Mouse (Mus musculus): ENCODE measurements around the gene Qrich1.

The Qrich1 gene

DNA sequence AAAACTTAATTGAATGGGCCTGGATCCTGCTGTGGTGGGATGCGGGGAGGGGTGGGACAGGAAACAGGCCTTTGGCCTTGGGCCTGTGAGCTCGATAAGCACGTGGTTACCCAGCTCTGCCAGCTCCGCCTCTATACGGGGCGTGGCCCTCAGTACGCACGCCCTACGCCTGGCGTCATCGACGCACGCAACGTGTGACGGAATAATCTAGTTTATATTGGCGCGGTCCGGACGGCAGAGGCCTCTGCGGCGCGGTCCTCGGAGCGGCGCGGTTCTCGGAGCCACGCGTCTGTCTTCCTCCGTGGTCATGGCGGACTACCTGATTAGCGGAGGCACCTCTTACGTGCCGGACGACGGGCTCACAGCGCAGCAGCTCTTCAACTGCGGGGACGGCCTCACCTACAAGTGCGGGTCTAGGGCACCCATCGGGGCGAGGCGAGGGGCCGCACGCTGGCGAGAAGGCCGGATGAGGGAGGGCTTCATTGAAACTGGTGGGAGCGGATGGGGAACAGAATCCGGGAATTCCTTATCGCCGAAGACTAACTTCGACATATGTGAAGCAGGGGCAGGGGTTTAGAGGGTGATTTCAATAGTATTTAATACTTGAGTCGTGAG is 43.7 kb downstream of the Qrich1 start, which contains the start of gene Impdh2:
Gene Impdh2, plus strand, starts transcription at position 60 of the 615 bp plus-strand sequence.
- in situ Hi-C loops (cut with MboI, MseI), result no loop called here

DNA sequence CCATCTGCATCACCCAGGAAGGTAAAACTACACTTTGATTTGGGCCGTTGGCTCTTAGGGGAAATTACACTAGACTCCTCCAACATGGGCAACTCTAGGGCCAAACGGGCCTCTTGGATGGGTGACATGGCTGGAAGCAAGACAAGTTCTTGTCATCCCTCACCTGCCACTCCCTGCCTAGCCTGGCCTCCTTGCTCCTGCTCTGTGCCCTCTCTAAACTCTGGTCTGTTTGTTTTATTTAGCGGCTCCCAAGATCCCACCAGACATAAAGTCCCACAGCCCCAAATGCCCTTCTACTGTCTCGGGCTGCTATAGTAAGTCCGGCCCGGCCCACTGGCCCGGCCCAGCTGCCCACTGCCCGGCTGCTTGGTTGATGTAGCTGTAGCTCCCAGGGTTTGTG is 47.1 kb downstream of the Qrich1 start:
- in situ Hi-C loops (cut with MboI, MseI), result no loop called here

DNA sequence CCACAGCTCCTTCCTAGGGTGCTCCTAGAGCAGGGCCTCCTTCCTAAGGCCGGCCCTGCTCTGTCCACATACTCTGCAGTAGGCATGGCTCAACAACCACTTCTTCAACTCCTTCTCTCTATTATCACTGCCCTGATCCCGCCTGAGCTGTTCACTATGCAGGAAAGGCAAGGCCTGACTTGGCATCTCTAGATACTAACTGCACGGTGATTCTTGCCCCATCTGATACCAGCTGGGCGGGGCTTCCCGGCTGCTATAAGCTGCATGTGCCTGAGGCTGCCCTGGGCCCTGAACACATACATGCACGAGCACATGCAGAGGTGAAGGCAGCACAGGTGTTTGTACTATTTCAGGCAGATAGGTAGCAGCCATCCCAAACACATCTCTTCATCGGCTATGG is 47.5 kb downstream of the Qrich1 start:
- in situ Hi-C loops (cut with MboI, MseI), result no loop called here

DNA sequence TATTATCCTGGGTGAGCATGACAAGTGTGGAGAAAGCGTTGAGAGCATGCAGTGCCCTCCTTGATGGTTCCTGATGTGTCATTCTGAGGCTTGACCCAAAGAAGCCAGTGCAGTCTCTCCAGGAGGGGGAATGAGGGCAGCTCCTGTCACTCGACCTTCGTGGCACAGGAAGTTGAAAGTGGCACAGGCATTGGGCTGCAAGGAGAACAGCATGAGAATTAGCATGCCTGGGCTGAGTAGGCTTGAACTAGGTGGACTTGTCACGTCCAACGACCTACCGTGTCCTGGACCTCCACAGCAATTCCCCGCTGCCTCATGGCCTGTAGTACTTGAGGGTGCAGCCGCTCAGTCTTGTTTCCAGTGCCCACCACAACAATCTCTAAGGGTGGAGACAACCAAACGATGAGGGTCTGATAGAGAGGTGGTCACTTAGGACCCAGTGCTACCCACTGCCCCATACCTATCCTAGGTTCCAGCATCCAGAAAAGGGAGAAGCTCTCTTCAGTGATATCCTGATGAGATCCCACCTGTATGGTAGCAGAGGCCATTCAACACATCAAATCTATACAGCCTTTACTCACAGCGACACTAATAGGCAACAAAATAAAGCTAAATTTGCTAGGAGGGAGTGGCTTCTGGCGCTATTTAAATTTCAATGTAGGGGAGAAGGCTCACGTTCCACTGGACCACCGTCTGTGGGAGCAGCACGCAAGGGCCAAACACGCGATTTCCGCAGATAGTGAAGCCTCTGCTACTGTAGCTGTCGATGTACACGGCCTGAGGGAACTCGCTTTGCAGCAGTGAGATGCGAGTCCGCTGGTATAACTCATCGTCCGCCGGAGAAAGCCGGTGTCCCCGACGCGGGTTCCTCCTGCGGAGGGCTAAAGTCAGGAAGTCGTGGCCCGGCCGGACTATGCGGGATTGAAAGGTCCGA is 49.5 kb downstream of the Qrich1 start:
- in situ Hi-C loops (cut with MboI, MseI), result no loop called here

DNA sequence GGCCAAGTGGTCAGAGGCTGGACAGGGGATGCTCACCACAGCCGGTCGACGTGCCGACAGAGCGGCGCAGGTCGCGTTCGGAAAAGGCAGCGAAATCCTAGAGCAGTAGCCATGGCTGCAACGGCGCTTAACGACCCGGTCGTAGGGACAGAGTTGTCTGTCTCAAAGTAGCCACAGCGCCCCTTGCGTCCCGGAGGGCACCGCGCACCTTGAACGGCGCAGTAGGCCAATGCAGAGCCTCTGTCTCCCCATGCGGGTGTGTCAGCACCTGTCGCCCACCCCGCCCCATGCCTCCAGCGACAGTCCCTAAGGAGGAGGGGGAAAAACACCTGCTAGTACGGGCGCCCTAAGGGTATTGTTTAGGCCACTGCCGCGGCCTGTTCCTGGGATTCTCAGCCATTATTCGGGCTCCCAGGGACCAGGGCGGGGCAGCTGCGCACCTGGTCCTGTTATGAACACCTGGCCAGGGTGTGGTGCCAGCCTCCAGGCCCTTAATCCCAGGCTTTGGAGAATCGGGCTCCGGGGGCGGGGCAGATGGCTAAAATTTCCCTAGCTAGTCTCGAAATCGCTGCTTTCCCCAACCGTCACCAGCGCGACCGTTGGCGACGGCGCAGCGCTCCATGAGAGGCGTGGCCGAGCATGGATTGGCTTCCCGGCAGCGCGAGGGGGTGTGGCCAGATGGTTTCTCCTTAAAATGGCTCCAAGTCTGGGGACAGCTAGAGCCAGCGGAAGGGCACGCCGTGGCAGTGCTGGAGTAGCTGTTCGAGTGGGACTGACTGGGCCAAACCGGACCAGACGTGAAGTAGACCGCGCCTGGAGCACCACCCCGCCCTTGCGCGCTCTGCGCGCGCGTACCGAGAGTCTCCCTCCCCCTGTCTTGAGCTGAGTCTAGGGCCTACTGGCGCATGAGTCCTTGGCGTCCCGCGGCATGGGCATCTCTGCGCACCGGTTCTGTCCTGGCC is 50.5 kb downstream of the Qrich1 start, which contains the start of gene Ndufaf3:
Gene Ndufaf3, minus strand, starts transcription at position 620 of the 962 bp plus-strand sequence.
- in situ Hi-C loops (cut with MboI, MseI), result no loop called here

DNA sequence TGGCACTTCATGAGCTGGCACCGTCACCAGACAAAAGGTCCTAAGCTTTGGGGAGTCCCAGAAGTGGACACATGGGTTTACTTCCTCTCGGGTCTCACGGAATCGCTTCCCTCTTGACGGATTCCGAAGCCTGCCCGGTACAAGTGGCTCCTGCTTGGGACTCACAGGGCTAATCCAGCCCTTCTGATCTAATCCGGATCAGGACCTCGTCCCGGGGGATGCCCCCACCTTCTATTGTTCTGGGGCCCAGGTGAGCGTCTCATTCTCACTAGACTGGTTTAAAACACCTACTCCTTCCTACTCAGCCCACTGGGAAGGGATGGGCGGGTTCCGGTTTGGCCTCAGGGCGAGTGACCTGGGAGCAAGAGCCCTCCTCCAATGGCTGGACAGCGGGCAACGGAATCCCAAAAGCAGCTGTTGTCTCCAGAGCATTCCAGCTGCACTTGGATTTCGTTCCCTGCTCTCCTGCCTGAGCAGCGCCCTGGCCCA is 51.4 kb downstream of the Qrich1 start:
- in situ Hi-C loops (cut with MboI, MseI), result no loop called here

DNA sequence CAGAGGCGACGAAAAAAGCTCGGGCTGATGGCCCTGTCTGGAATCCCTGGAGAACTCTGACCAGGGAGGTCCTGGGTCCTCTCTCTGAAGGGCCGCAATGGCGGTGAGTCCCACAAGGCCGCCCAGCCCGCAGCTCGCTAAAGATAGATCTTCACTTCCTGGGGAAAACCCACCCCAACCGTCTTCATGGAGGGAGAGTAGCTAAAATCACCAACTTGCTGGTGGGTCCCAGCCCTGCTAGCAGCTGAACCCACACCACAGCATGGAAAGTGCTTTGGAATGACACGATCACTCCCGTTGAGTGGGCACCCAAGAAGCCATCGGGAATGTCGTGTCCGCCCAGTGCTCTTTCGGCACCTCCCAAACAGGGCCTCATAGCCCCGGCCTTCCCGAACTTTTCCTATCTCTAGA is 51.9 kb downstream of the Qrich1 start:
- in situ Hi-C loops (cut with MboI, MseI), result no loop called here

DNA sequence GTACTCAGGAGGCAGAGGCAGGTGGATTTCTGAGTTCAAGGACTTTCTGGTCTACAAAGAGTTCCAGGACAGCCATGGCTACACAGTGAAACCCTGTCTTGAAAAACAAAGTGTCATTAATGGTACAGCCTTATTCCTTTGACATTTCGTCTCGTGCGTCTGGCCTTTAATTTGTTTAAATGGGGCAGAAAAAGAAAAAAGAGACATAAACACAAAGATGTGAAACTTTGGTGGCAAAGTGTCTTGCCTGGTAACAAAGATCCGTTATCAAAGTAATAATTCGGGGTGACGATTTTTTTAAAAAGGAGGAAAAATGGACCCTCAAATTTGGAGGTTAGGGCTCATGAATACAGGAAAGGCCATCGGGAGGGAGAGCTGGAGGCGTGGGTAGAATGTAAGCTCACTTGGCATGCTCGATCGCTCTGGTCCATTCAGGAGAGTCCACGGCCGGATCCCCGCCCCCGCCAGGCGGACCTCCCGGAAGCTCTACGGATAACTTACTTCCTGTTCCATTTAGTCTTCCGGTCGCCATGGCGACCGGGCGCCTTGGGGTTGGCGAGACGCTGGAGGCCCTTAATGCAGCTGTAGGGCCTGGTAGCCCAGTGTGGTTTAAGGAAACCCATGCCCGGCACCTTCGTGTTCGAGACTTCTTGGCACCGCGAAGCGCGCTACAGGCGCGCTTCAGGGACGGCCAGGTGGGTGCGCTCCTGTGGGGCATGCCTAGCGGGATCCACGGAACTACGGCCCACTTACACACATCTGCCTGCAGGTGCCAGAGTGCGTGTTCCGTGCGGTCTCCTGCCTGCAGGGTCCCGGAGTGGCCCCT is 53.0 kb downstream of the Qrich1 start, which contains the start of gene Dalrd3:
Gene Dalrd3, plus strand, starts transcription at position 506 of the 826 bp plus-strand sequence.
- in situ Hi-C loops (cut with MboI, MseI), result no loop called here

DNA sequence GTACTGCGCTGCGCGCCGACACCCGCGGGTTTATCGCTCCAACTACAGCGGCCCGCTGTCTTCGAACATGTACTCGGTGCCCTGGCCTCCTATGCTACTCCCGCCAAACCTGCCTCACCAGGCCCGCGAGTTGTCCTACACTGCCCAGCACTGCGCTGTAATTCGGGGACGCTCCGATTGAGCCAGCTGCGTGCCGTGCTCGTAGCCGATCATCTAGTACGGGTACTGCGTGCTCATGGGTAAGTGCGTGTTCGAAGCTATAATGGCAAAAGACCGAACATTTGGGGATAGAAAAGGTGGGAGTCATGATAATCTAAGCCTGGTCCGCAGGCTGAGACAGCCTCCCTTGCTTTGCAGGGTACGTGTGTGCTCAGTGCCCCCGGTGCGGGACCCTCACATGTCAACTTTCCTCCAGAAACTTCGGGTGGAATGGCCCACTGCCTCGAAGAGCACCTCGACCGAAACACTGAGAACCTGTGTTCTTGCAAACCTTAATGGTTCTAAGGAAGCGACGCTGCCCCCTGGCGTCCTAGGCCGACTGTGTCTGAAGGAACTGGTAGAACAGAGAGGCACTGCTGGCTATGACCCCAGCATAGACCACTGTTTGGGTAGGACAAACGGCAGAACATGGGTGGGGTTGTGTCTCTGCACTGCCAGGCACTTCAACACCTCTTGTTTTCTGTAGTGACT is 53.7 kb downstream of the Qrich1 start:
- in situ Hi-C loops (cut with MboI, MseI), result no loop called here

DNA sequence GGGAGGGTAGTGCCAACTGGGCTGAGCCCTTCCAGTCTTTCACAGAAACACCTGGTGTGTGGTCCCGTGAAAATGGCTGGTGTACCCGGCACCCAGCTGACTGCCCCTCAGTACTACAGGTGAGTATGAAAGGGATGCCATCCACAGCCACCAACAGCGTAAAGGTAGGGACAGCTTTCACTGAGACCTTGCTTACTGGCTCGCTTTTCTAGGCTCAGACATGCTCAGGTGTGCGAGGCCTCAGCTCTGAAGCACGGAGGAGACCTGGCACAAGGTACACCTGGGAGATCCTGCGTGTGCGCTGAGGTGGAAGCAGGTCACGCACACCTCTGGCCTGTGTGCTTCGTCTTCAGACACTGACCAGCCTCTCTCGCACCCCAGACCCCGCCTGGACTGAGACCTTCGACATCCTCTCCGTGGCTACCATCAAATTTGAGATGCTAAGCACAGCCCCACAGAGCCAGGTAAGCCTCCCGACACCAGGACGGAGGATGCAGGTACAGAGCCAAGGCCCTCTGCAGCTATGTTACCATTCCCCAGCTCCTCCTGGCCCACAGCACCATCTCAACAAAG is 54.9 kb downstream of the Qrich1 start:
- in situ Hi-C loops (cut with MboI, MseI), result no loop called here

DNA sequence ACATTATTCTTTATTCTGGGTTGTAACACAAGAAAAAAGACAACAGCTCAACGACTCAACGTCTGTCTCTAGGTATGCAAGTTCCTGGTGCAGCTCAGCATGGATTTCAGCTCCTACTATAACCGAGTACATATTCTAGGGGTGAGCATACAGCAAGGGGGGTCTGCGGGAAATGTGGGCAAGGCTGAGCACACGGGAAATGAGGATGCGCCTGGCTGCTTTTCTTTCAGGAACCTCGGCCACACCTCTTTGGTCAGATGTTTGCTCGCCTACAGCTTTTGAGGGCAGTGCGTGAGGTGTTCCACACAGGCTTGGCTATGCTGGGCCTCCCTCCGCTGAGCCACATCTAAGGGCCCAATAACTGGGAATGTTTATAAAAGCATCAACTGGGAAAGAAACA is 55.7 kb downstream of the Qrich1 start:
- in situ Hi-C loops (cut with MboI, MseI), result no loop called here

DNA sequence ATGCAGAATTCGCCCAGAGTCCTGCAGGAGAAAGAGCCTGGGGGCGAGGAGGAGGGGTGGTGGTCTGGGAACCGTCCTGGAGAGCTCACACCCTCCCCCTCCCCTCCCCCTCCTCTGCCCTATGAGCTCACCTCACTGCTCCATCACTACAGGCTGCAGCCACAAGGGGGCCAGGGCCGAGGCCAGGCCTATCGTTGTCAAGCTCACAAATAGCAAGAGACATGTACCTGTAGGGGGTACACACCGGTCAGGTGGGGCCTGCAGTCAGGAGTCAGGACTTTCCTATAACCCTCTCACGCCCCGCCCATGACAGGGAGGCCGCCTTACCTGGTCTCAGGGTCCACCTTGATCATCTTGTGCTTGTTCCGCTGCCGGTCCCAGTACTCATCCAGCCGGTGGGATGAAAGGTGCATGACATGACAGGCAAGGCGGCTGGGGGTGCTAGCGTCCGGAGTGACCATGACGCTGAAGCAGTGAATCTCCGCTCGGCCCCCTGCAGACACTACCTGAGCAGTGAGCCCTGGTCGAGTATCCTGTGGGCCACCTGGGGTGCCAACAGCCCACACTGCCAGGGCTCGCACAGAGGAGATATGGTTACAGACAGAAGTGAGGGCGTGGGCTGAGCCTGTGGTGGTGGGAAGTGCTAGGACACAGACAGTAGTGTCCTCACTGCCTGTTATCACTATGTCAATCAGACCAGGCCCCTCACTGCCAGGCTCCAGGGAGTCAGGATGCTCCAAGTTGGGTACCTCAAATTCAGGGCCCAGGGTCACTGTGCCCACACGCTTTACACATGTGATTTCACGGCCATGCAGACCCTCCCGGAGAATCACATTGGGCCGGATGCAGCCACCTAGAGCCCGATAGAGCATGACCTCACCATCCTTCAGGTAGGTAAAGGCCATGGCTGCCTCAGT is 57.4 kb downstream of the Qrich1 start:
- in situ Hi-C loops (cut with MboI, MseI), result no loop called here

DNA sequence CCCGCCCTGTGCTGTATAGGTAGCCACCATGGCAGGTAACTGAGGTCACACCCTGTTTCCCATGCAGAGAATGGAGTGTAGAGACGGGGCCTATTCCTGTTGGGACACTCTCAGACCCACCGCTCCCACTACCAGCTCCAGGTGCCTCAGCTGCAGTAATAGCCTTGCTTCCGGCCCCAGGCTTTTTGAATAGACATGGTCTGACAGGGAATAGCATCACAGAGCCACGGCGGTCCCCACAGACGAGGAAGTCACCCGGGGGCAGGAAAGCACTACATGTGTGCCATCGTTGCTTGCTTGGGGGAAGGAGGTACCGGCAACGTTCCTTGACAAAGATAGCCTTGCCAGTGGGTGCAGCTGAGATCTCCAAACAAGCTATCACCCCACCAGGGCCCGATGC is 58.3 kb downstream of the Qrich1 start:
- in situ Hi-C loops (cut with MboI, MseI), result loop anchor here (5.0 kb wide), 1 partner anchor 482 kb away; the partner anchor contains the start of gene Trex1

DNA sequence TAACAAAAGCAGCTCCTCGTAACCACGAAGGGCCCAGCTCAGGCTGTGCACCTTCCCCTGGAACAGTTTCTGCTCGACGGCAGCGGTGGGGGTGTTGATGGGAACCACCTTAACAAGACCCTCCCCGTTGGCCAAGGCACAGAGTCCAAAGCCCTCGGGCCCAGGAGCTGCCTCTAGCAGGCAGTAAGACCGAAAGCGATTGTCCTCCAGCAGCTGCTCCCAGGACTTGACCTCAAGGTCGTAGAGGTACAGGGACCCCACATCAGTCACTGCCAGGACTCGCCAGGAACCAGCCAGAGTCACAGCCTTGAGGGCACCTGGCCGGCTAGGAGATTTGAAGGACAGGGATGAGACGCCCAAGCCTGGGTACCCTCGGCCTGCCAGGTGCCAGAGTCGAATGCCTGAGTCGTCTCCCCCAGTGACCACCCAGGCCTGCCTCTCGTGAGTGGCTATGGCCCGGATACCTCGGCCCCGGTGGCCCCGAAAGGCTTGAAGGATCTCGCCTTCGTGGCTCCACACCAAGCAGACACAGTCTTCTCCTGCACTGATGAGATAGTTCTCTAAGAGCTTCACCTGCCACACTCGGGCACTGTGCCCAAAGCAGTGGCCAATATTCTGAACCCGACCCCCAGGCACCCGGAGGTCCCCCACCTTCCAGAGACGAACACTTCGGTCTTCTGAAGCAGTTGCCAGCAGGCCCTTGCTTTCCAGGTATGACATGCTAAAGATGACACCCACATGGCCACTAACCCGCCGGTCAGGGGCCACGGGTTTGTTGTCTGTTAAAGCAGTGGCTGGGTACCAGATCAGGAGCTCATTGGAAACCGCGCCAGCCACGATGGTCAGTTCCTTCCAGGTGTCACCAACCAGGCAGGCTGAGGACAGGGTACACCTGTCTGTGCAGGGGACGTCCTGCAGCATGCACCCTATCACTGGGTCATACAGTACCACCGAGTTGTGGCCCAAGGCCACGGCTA is 59.0 kb downstream of the Qrich1 start:
- in situ Hi-C loops (cut with MboI, MseI), result loop anchor here (5.0 kb wide), 1 partner anchor 482 kb away; the partner anchor contains the start of gene Trex1

DNA sequence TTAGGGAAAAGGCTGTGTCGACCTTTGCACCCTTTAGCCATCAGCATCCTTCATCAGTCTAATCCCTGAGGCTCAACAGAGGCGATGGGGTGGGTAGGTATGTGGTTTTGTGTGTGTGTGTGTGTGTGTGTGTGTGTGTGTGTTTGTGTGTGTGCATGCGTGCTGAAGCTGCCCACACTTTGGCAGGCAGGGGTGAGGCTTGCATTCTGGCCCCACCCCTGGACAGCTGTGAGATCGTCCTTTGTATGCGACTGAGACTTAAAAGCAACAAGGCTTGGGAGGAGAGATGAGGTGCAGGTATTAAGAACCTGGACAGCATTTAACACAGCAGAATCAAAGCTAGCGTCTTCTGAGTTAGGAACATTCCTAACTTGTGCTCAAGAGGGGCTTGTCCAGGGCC is 60.4 kb downstream of the Qrich1 start:
- in situ Hi-C loops (cut with MboI, MseI), result loop anchor here (5.0 kb wide), 1 partner anchor 480 kb away; the partner anchor contains the start of gene Trex1

DNA sequence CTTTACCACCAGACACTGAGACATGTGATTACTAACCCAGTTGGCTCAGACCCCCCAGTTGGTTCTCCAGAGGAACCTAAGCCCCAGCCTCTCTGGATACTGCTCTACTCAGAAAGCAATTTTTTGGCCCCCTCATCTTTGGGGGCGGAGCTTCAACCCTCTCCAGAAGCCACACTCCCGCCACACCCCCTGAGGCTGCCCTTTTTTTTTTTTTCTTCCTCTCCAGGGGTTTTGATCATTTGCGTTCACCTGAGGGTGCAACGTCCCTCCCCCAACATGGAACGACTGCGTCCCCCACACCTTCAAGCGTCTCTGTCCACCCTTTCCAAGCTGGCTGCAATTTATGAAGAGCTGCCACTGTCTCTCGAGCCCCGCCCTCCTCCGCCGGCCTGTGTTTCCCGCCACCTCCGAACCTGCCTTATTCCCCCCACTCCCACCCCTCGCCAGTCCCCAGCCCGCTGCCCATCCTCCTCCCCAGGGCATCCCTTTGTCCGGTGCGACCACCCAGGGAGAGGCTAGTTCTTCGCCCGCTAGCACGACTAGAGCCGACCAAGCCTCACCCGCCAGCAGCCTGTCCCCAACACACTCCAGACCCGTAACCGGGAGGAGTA is 61.4 kb downstream of the Qrich1 start:
- in situ Hi-C loops (cut with MboI, MseI), result loop anchor here (5.0 kb wide), 1 partner anchor 479 kb away; the partner anchor contains the start of gene Trex1
